Mouse (Mus musculus) heart, postnatal 4 days (tissue): ENCODE results near the gene Smarce1. TPM values are rescaled to one million over a fixed set of nuclear protein-coding genes. Genes with fewer than 3 reads are reported as not detected.

Experiments used
- DNase-seq: peaks from one replicate; pipeline ENCODE4 v3.0.0; 2021
- total RNA-seq, 2 experiments: library from RNA; stranded (reverse); gene quantifications; 2 replicates each; pipeline ENCODE4 v1.2.3; 2021

The Smarce1 gene
- total RNA-seq, 2 experiments from 2014 or later, result 92.8 to 99.8 TPM

GRCm38 (mm10) chr11:99226298-99226697 lies 4.5 kb downstream of the Smarce1 start:
- DNase-seq, result no peak

GRCm38 (mm10) chr11:99223310-99223709 lies 7.5 kb downstream of the Smarce1 start:
- no peak for DNase-seq

- DNase-seq, result peak; percentile 14
Measured at GRCm38 (mm10) chr11:99221811-99222210, 9.0 kb downstream of the Smarce1 start.

GRCm38 (mm10) chr11:99217248-99217986 lies 13.4 kb downstream of the Smarce1 start:
- DNase-seq, result no peak

- no peak for DNase-seq
Measured at GRCm38 (mm10) chr11:99216181-99216580, 14.6 kb downstream of the Smarce1 start.

- no peak for DNase-seq
Measured at GRCm38 (mm10) chr11:99212693-99213092, 18.1 kb downstream of the Smarce1 start.

- no peak for DNase-seq
Measured at GRCm38 (mm10) chr11:99211964-99212363, 18.9 kb downstream of the Smarce1 start.

- DNase-seq, result peak; percentile 19
Measured at GRCm38 (mm10) chr11:99208105-99208669, 22.6 kb downstream of the Smarce1 start.

GRCm38 (mm10) chr11:99207449-99207848 lies 23.4 kb downstream of the Smarce1 start:
- no peak for DNase-seq

GRCm38 (mm10) chr11:99206954-99207353 lies 23.9 kb downstream of the Smarce1 start:
- DNase-seq, result peak; percentile 41

- DNase-seq, result peak; percentile 68
Measured at GRCm38 (mm10) chr11:99189154-99189582, 41.6 kb downstream of the Smarce1 start.

- no peak for DNase-seq
Measured at GRCm38 (mm10) chr11:99187348-99187747, 43.5 kb downstream of the Smarce1 start.

GRCm38 (mm10) chr11:99186836-99187235 lies 44.0 kb downstream of the Smarce1 start:
- DNase-seq, result no peak

- no peak for DNase-seq
Measured at GRCm38 (mm10) chr11:99182575-99182974, 48.2 kb downstream of the Smarce1 start.

- DNase-seq, result no peak
Measured at GRCm38 (mm10) chr11:99180071-99180470, 50.7 kb downstream of the Smarce1 start.

GRCm38 (mm10) chr11:99177925-99178198 lies 53.0 kb downstream of the Smarce1 start:
- no peak for DNase-seq

GRCm38 (mm10) chr11:99177054-99177924 lies 53.5 kb downstream of the Smarce1 start:
- DNase-seq, result no peak

- DNase-seq, result no peak
Measured at GRCm38 (mm10) chr11:99172002-99172401, 58.8 kb downstream of the Smarce1 start.

GRCm38 (mm10) chr11:99171442-99171841 lies 59.4 kb downstream of the Smarce1 start:
- no peak for DNase-seq

- DNase-seq, result no peak
Measured at GRCm38 (mm10) chr11:99170547-99171267, 60.1 kb downstream of the Smarce1 start.

- DNase-seq, result no peak
Measured at GRCm38 (mm10) chr11:99170005-99170404, 60.8 kb downstream of the Smarce1 start.

GRCm38 (mm10) chr11:99169438-99169837 lies 61.4 kb downstream of the Smarce1 start:
- no peak for DNase-seq

- DNase-seq, result no peak
Measured at GRCm38 (mm10) chr11:99168030-99168474, 62.8 kb downstream of the Smarce1 start.
